Mouse (Mus musculus) embryonic facial prominence, embryonic 15.5 days (tissue): ENCODE results near the gene Hes7. TPM values are rescaled to one million over a fixed set of nuclear protein-coding genes. Genes with fewer than 3 reads are reported as not detected.

ENCODE experiments used
- ATAC-seq: fragments of 200-750 bp; cut with Nextera tagmentation; 2 replicates; pipeline ENCODE4 v1.8.0; 2017; ENCODE audit warnings: low read depth, moderate TSS enrichment; ENCODE audit not compliant: insufficient number of reproducible peaks, low FRiP score, low TSS enrichment
- H3K27ac ChIP-seq: fragments of 300-500 bp; sonication (generic); replicated peaks from 2 replicates; pipeline ENCODE4 v1.5.1; 2015; ENCODE audit warnings: mild to moderate bottlenecking, inconsistent platforms
- H3K27me3 ChIP-seq: fragments of 300-500 bp; sonication (generic); 2 replicates; pipeline ENCODE4 v1.6.1; 2015; ENCODE audit warnings: inconsistent platforms
- H3K36me3 ChIP-seq: fragments of 300-500 bp; sonication (generic); 2 replicates; pipeline ENCODE4 v1.6.1; 2015; ENCODE audit warnings: mild to moderate bottlenecking, inconsistent platforms
- H3K4me1 ChIP-seq: fragments of 300-500 bp; sonication (generic); 2 replicates; pipeline ENCODE4 v1.6.1; 2015; ENCODE audit warnings: inconsistent platforms
- H3K4me2 ChIP-seq: fragments of 300-500 bp; sonication (generic); replicated peaks from 2 replicates; pipeline ENCODE4 v1.6.1; 2015; ENCODE audit warnings: mild to moderate bottlenecking, inconsistent platforms
- H3K4me3 ChIP-seq: fragments of 300-500 bp; sonication (generic); replicated peaks from 2 replicates; pipeline ENCODE4 v1.5.1; 2015; ENCODE audit warnings: mild to moderate bottlenecking, inconsistent platforms
- H3K9ac ChIP-seq: fragments of 300-500 bp; sonication (generic); 2 replicates; pipeline ENCODE4 v1.6.1; 2015; ENCODE audit warnings: inconsistent platforms
- H3K9me3 ChIP-seq: fragments of 300-500 bp; sonication (generic); replicated peaks from 2 replicates; pipeline ENCODE4 v1.6.1; 2016; ENCODE audit warnings: inconsistent platforms
- WGBS: fragments of 180-500 bp; shearing (Covaris S2); methylation state at CpG from one replicate; pipeline ENCODE4 v1.1.7; 2015; 5-methylcytosine and 5-hydroxymethylcytosine counted together
- polyA plus RNA-seq: library from polyadenylated mRNA; unstranded; fragments of >200 nt; fragmentation: Nextera tagmentation; extraction: Ambion mirVana; gene quantifications from 2 replicates; pipeline ENCODE4 v1.2.1, GENCODE M21; 2015

Gene Hes7
- polyA plus RNA-seq, 1 experiment from 2014 or later, result 0.64 TPM

DNA sequence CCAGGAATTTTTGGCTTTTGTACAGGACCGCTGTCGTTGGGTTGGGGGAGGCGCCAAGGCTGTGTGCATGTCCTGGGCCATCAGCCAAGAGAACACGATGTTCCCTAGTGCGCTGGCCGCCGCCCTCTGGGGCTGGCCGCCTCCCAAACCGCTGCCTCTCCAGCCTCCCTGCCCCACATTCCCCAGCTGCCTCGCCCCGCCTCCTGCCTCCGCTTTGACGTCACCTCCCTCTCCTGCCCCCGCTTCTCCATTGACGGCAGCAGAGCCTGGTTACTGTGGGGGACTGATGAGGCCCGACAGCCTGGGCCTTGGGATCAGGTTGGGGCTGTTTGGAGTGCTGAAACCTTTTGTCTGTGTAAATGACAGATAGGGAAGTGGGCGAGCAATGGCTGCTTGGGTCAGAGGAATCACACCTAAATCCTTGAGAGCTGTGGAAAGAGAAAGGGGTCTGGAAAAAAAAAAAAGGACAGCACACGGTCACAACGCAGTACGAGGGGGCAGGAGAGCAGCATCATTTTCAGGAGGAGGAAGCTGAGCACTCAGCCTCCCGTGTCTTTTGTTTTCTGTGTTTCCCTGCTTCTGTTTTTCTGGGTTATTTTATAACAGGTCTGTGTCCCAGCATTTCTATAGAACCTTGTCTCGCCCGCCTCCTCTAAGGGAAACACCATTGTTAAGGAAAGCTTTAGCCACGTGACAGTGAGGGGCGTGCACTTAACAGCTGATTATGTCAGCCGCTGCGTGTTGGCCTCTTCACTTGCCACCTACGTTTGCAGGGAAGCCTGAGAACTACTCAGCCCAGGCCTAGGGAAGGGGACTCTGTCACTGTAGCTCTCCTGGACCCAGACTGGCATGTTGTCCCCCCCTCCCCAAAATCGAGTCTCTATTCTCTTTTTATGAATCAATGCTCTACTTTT, 23.0 kb upstream of the Hes7 start:
- Histone ChIP-seq H3K9me3 (no peaks in the 10 kb centered on the region), H3K27ac (peak overlapping the region; percentile 97), H3K4me2 (peak overlapping the region; percentile 68), H3K4me3 (peak overlapping the region; percentile 60), H3K9ac (peak overlapping the region; percentile 12; the same call in 1 of the 2 replicates), H3K36me3 (peaks cover 25% of the 10 kb centered on the region), H3K4me1 (peaks cover 40% of the 10 kb centered on the region), H3K27me3 (no peaks in the 10 kb centered on the region)
- 3% methylated on average over 29 of the region's 29 CpGs for WGBS
- peak; percentile 70 for ATAC-seq

DNA sequence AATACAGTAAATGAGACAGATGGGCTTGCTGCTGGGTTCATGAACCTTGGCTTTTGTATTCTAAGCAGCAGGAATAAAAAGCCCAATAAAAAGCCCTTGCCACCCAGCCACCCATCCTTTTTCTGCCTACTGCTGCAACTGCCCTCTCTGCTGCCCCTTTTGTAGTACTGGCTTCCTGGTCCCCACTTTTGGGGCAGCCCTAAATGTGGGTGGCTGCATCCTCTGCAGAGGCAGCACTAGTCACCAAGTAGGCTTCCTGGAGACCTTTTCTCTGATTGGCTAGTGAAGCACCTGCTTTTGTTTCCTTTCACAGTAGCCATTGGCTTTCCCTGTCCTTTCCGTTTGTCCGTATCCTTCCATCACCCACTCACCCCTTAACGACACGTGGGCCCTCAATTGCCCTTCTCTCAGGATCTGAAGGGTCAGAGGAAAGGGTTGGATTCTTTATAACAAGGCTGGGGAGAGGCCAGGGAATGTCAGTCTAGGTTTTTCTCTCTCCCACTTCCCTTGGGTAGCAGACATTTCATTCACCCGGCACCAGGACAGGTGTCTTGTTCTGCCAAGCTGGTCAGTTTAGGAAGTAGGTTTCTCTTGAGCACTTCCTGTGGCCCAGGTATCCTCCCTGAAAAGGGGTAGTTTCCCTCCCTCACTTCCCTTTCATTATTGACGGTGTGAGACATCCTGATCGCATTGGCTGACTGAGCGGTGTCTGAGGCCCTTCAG, 22.0 kb upstream of the Hes7 start:
- Histone ChIP-seq H3K27me3 (no peaks in the 10 kb centered on the region), H3K9me3 (no peaks in the 10 kb centered on the region), H3K4me2 (peak overlapping the region; percentile 68), H3K9ac (no peak overlapping the region), H3K36me3 (peaks cover 28% of the 10 kb centered on the region), H3K4me1 (peaks cover 40% of the 10 kb centered on the region), H3K4me3 (peak overlapping the region; percentile 60), H3K27ac (peak overlapping the region; percentile 97)
- ATAC-seq, result no peak
- 24% methylated on average over 8 of the region's 8 CpGs for WGBS

DNA sequence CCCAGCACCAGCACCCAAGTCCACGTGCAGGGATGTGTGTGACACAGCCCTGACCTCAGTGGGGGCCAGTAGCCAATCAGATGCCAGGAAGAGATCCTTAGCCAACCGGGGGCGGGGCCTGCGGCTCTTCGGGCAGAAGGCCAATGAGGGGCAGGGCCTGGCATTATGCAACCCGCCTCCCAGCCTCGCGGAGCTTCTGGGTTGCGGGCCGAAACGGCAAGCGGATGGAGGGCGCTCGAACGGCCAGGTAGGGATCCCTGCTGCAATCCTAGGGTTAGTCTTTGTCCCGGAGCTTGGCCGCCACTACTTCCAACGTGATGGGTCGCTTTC, 21.5 kb upstream of the Hes7 start:
- peak overlapping the region; percentile 53 for H3K9ac ChIP-seq
- WGBS, result 0% methylated on average over 19 of the region's 19 CpGs
- H3K27me3 ChIP-seq, result no peaks in the 10 kb centered on the region
- no peak for ATAC-seq
- H3K4me1 ChIP-seq, result peaks cover 40% of the 10 kb centered on the region
- H3K36me3 ChIP-seq, result peaks cover 34% of the 10 kb centered on the region
- no peaks in the 10 kb centered on the region for H3K9me3 ChIP-seq
- peak overlapping the region; percentile 97 for H3K27ac ChIP-seq
- H3K4me3 ChIP-seq, result peak overlapping the region; percentile 60
- peak overlapping the region; percentile 68 for H3K4me2 ChIP-seq

DNA sequence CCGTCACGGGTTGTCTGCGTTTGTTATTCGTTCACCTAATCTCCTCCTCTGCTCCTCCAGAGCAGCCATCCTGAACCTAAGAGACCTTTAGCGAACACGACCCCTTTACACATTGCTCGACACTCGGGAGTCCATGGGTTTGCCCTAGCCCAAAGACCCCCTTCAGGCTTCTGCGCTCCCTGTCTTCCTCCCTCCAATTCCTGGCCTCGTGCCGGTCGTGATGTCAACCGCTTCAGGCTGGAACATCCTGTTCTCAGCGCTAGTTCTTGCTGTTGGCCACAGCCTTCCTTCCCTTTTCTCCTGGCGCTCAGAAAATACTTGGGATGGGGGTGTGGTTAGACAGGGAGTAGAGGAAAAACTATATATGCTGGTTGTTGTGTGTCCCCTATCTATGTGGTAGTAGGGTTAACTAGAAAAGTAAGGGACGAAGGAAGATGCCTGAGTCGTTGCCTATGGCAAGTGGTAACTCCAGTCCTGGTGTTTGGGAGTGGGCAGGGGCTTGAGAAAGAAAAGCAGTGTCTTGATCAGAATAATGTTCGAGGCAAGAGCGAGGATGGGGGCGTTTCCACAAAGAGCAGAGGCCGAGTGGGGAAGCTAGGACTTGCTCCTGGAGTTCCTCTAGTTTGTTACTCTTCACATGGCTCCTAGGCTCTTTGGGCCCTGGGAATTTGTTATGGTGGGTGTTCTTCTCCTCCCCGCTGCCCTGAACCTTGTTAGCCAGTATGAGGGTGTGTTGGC, 20.9 kb upstream of the Hes7 start:
- peak overlapping the region; percentile 53 for H3K9ac ChIP-seq
- no peaks in the 10 kb centered on the region for H3K27me3 ChIP-seq
- no peaks in the 10 kb centered on the region for H3K9me3 ChIP-seq
- peaks cover 40% of the 10 kb centered on the region for H3K36me3 ChIP-seq
- under 1% methylated on average over 22 of the region's 22 CpGs for WGBS
- ATAC-seq, result no peak
- peak overlapping the region; percentile 60 for H3K4me3 ChIP-seq
- H3K4me1 ChIP-seq, result peaks cover 36% of the 10 kb centered on the region
- H3K4me2 ChIP-seq, result peak overlapping the region; percentile 68
- H3K27ac ChIP-seq, result peak overlapping the region; percentile 97

DNA sequence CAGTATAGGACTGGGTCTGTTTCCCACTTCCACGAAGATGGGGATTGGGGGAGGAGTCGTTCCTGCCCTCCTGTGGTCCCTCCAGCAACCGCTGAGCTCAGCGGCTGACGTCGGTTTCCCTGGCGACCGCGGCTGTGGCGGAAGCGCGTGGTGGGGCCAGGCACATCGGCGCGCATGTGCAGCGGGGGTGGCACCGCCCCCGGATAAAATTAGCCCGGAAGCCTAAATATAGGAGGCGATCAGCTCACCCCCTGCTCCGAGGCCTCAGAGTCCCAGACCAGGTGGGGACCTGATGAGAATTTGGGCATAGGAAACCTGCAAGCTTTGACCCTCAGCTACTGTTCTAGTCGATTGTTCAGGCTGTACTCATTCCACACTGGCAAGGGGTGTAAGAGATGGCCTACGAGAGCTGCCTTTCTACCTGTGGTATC, 20.3 kb upstream of the Hes7 start:
- Histone ChIP-seq H3K9ac (peak overlapping the region; percentile 53), H3K4me1 (peaks cover 34% of the 10 kb centered on the region), H3K4me3 (peak overlapping the region; percentile 60), H3K27ac (peak overlapping the region; percentile 97), H3K27me3 (no peaks in the 10 kb centered on the region), H3K9me3 (no peaks in the 10 kb centered on the region), H3K36me3 (peaks cover 46% of the 10 kb centered on the region), H3K4me2 (peak overlapping the region; percentile 68)
- under 1% methylated on average over 23 of the region's 23 CpGs for WGBS
- peak; percentile 9 for ATAC-seq

DNA sequence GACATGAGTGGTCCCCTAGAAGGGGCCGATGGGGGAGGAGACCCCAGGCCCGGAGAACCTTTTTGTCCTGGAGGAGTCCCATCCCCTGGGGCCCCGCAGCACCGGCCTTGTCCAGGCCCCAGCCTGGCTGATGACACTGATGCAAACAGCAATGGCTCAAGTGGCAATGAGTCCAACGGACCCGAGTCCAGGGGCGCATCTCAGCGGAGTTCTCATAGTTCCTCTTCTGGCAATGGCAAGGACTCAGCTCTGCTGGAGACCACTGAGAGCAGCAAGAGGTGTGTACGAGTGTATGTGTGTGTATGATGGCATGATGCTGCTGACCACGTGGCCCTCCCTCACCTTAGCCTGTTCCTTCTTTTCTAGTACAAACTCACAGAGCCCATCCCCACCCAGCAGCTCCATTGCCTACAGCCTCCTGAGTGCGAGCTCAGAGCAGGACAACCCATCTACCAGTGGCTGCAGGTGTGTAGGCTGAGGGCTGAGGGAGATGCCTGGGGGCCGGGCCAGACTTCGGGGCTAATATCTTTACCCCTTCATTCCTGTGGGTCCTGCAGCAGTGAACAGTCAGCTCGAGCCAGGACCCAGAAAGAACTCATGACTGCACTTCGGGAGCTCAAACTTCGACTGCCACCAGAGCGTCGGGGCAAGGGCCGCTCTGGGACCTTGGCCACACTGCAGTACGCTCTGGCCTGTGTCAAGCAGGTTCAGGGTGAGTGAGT, 19.4 kb upstream of the Hes7 start:
- H3K4me1 ChIP-seq, result peaks cover 34% of the 10 kb centered on the region
- 89% methylated on average over 20 of the region's 20 CpGs for WGBS
- H3K36me3 ChIP-seq, result peaks cover 54% of the 10 kb centered on the region
- peak overlapping the region; percentile 97 for H3K27ac ChIP-seq
- peak overlapping the region; percentile 60; the same call in 1 of the 2 replicates for H3K4me3 ChIP-seq
- H3K4me2 ChIP-seq, result peak overlapping the region; percentile 68
- no peaks in the 10 kb centered on the region for H3K27me3 ChIP-seq
- H3K9me3 ChIP-seq, result no peaks in the 10 kb centered on the region
- H3K9ac ChIP-seq, result peak overlapping the region; percentile 7
- ATAC-seq, result no peak

DNA sequence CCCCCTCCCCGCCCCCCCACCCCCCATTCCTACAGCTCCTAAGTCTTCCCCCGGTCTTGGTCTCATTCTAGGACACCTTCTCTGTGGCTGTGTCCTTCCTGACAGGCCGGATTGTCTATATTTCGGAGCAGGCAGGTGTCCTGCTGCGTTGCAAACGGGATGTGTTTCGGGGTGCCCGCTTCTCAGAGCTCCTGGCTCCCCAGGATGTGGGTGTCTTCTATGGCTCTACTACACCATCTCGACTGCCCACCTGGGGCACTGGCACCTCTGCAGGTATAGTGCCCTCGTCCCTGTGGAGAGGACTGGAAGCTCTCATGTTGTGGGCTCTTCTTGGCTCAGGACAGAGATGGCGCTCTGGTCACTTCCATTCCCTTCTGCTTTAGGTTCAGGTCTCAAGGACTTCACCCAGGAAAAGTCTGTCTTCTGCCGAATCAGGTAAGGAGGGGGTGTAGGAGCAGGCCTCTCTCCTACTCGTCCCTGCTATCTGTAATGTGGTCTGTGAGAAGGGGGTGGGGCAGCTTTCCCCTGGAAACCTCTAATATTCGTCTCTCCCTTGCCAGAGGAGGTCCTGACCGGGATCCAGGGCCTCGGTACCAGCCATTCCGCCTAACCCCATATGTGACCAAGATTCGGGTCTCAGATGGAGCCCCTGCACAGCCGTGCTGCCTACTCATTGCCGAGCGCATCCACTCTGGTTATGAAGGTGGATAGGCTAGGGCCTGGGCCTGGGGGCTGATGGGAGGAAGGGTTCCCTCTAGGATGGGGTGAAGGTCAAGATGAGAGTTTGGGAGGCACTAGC, 18.4 kb upstream of the Hes7 start:
- H3K9me3 ChIP-seq, result no peaks in the 10 kb centered on the region
- no peak overlapping the region for H3K9ac ChIP-seq
- 87% methylated on average over 21 of the region's 21 CpGs for WGBS
- H3K4me1 ChIP-seq, result peaks cover 34% of the 10 kb centered on the region
- H3K4me3 ChIP-seq, result no peak overlapping the region
- H3K27ac ChIP-seq, result no peak overlapping the region
- ATAC-seq, result no peak
- H3K36me3 ChIP-seq, result peaks cover 64% of the 10 kb centered on the region
- no peak overlapping the region for H3K4me2 ChIP-seq
- no peaks in the 10 kb centered on the region for H3K27me3 ChIP-seq

DNA sequence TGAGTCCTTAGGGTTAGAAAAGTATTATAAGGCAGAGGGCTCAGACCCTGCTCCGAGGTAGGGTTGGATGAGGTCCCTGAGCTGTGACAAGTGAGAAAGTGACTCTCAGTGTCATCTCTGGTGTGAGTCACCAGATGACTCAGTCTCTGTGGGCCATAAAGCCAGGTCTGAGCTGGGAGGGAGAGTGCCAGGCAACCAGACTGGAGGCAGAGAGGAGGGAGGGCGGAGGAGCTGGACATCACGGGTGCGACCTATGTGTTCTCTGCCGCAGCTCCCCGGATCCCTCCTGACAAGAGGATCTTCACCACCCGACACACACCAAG, 17.8 kb upstream of the Hes7 start:
- ATAC-seq, result no peak
- Histone ChIP-seq H3K36me3 (peaks cover 70% of the 10 kb centered on the region), H3K9me3 (no peaks in the 10 kb centered on the region), H3K4me2 (no peak overlapping the region), H3K9ac (no peak overlapping the region), H3K4me1 (peaks cover 34% of the 10 kb centered on the region), H3K4me3 (no peak overlapping the region), H3K27ac (no peak overlapping the region), H3K27me3 (no peaks in the 10 kb centered on the region)
- 93% methylated on average over 7 of the region's 7 CpGs for WGBS

DNA sequence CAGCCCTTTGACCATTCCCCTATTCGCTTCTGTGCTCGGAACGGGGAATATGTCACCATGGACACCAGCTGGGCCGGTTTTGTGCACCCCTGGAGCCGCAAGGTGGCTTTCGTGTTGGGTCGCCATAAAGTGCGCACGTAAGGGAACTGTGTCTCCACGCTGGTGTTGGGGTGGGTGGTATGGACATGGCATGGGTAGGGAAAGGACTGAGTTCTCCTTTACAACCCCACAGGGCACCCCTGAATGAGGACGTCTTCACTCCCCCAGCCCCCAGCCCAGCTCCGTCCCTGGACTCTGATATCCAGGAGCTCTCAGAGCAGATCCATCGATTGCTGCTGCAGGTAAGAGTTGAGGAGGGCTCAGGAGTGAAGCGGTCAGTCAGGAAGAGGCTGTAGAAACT, 17.1 kb upstream of the Hes7 start:
- Histone ChIP-seq H3K9me3 (no peaks in the 10 kb centered on the region), H3K4me2 (no peak overlapping the region), H3K4me3 (no peak overlapping the region), H3K4me1 (peaks cover 26% of the 10 kb centered on the region), H3K36me3 (peaks cover 78% of the 10 kb centered on the region), H3K27me3 (no peaks in the 10 kb centered on the region), H3K9ac (no peak overlapping the region), H3K27ac (no peak overlapping the region)
- ATAC-seq, result no peak
- WGBS, result 95% methylated on average over 14 of the region's 14 CpGs
